In the genomic region with DNA sequence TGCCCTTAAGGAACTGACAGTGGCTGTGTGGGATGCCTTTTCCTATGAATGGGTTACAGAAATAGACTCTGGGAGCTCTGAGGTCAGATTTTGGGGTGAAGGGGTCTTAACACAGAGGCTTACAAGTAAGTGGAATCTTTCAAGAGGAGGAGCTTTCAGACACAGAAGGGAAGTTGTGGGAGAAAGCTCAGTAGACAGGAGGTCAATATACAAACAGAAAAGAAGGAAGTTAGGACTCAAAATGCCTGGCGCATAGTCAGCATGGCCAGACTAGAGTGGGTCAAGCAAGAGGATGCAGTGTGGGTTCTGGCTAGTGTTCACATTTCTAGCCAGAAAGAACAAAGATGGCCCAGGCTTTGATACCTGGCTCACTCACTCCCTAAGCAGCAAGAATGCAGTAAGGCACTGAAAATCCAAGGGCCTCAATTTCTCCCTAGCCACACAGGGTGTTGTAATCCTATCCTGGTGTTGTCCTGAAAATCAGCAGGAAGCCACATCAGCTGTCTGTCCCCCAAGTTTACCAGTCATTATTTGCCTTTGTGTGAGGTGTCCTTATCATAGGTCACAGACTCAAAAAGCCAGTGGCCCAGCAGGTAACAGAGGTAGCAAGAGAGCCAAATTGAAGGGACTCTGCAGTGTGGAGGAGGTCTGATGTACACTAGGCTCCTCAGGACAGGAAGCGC, we compare ENCODE assay signal across 17 mouse cellular contexts.
DNase-seq lines count a peak whose midpoint lies in the region; ATAC-seq lines count a peak whose summit lies in the region.
"Had no signal": no experiment of that assay in that cellular context is flagged by ENCODE, and none has a peak within 500 bp of the region (broad histone marks: within the 10 kb centered on the region; RNA-seq: fewer than 3 reads in every experiment).

No protein-coding gene starts in this region.

- peak; percentile 80 for DNase-seq in heart, adult 11 months
- DNase-seq in heart, adult 18-20 months: no peak
- DNase-seq in liver, embryonic 13.5 days: no peak
- no peak for DNase-seq in natural killer cell, adult 2 months (ENCODE audit: low spot score in 2 of 2)
- DNase-seq: embryo, embryonic 11 days; heart, postnatal 36 days had no signal

- 68% methylated on average over 2 of the region's 2 CpGs for WGBS in liver, embryonic 13.5 days (ENCODE audit: insufficient replicate concordance)
- WGBS in liver, embryonic 12.5 days (ENCODE audit: insufficient replicate concordance): 61% methylated on average over 2 of the region's 2 CpGs

- no peak overlapping the region; the same call in 1 of the 2 replicates for H3K27ac ChIP-seq in liver, embryonic 13.5 days
- H3K27ac ChIP-seq in liver, embryonic 12.5 days: no peak overlapping the region
- H3K27ac ChIP-seq: embryonic facial prominence, embryonic 12.5 days; forebrain, embryonic 15.5 days; heart, embryonic 13.5 days; hindbrain, embryonic 12.5 days had no signal

- no peak overlapping the region for H3K9ac ChIP-seq in liver, embryonic 13.5 days
- no peak overlapping the region for H3K9ac ChIP-seq in liver, embryonic 12.5 days
- H3K9ac ChIP-seq: embryonic facial prominence, embryonic 12.5 days; forebrain, embryonic 15.5 days; heart, embryonic 13.5 days; hindbrain, embryonic 12.5 days had no signal

- H3K4me2 ChIP-seq in liver, embryonic 13.5 days: no peak overlapping the region
- no peak overlapping the region for H3K4me2 ChIP-seq in liver, embryonic 12.5 days
- H3K4me2 ChIP-seq: embryonic facial prominence, embryonic 12.5 days; forebrain, embryonic 15.5 days; heart, embryonic 13.5 days; hindbrain, embryonic 12.5 days had no signal

- H3K9me3 ChIP-seq in liver, embryonic 13.5 days (replicated peaks): no peaks in the 10 kb centered on the region
- H3K9me3 ChIP-seq in liver, embryonic 12.5 days (replicated peaks): no peaks in the 10 kb centered on the region
- H3K9me3 ChIP-seq: embryonic facial prominence, embryonic 12.5 days; forebrain, embryonic 15.5 days; heart, embryonic 13.5 days; hindbrain, embryonic 12.5 days had no signal

- H3K36me3 ChIP-seq in liver, embryonic 13.5 days: no peaks in the 10 kb centered on the region
- no peaks in the 10 kb centered on the region for H3K36me3 ChIP-seq in liver, embryonic 12.5 days
- H3K36me3 ChIP-seq: embryonic facial prominence, embryonic 12.5 days; forebrain, embryonic 15.5 days; heart, embryonic 13.5 days; hindbrain, embryonic 12.5 days had no signal

- H3K4me1 ChIP-seq in liver, embryonic 13.5 days (replicated peaks): peaks cover 13% of the 10 kb centered on the region
- H3K4me1 ChIP-seq in liver, embryonic 12.5 days: peaks cover 7% of the 10 kb centered on the region; the same call in 1 of the 2 replicates

- H3K27me3 ChIP-seq in liver, embryonic 13.5 days: peaks cover 8% of the 10 kb centered on the region; the same call in 1 of the 2 replicates
- H3K27me3 ChIP-seq in liver, embryonic 12.5 days (replicated peaks): peaks cover 5% of the 10 kb centered on the region; the same call in 1 of the 2 replicates
- H3K27me3 ChIP-seq: CH12.LX; embryonic facial prominence, embryonic 12.5 days; forebrain, embryonic 15.5 days; hindbrain, embryonic 12.5 days; Patski had no signal

- peak; percentile 41; the same call in 1 of the 2 replicates for ATAC-seq in liver, embryonic 13.5 days (ENCODE audit: low read depth)
- no peak for ATAC-seq in liver, embryonic 12.5 days
- peak; percentile 51 to 72; a peak in 3 of 4 replicates for ATAC-seq in hematopoietic stem cell, adult 5-6 weeks (replicated peaks in 1 of 2; ENCODE audit: insufficient read depth in 1 of 2, low FRiP score in 2 of 2, low TSS enrichment in 1 of 2, low read depth in 1 of 2, poor library complexity in 2 of 2, severe bottlenecking in 2 of 2)
- no peak for ATAC-seq in CD4-positive, CD25-positive, alpha-beta regulatory T cell, adult 4 months
- ATAC-seq: activated CD4-positive, CD25-positive, alpha-beta regulatory T cell, adult 4 months; forebrain, embryonic 15.5 days; hindbrain, embryonic 16.5 days; Patski had no signal

- no peak overlapping the region for H3K4me3 ChIP-seq in liver, embryonic 13.5 days (replicated peaks)
- no peak overlapping the region for H3K4me3 ChIP-seq in liver, embryonic 12.5 days
- H3K4me3 ChIP-seq: embryonic facial prominence, embryonic 12.5 days; forebrain, embryonic 15.5 days; heart, embryonic 13.5 days; hindbrain, embryonic 12.5 days had no signal

Comparison
In these comparisons a context has a peak if more than half of its experiments do, and no peak if none do; other contexts are left out.
1. ATAC-seq: peak in liver, embryonic 13.5 days (single experiment) and hematopoietic stem cell, adult 5-6 weeks (2 of 2); none in liver, embryonic 12.5 days (single experiment) and CD4-positive, CD25-positive, alpha-beta regulatory T cell, adult 4 months (single experiment).